Mouse (Mus musculus) ovary, postnatal 14 days (tissue): ENCODE measurements at regions not wholly inside any gene's neighbourhood (a gene's known extent, or its start where the extent isn't known, plus 50 kb on each side); places are given as distances from the start of the nearest gene placed in this dataset.
"Not testable (repeated sequence)": the region's sequence is repeated elsewhere in the genome, so short reads cannot be mapped to it uniquely, and the experiment has no call there.

Experiments
- DNase-seq: peaks from one replicate; pipeline ENCODE4 v3.0.0; 2022; ENCODE audit warnings: low spot score

- DNase-seq: no peak
Measured at GRCm38 (mm10) chr7:83394156-83394555, 190.6 kb upstream of the Tmc3 start.

GRCm38 (mm10) chr7:83399668-83400067, 185.1 kb upstream of the Tmc3 start:
- DNase-seq: no peak

GRCm38 (mm10) chr7:83401001-83401400, 183.7 kb upstream of the Tmc3 start:
- no peak for DNase-seq

GRCm38 (mm10) chr7:83412745-83413144, 172.0 kb upstream of the Tmc3 start:
- not testable (repeated sequence) for DNase-seq

- no peak for DNase-seq
Measured at GRCm38 (mm10) chr7:83429929-83430556, 154.7 kb upstream of the Tmc3 start.

- DNase-seq: peak; percentile 42
Measured at GRCm38 (mm10) chr7:83431094-83431493, 153.6 kb upstream of the Tmc3 start.

GRCm38 (mm10) chr7:83432843-83433242, 151.9 kb upstream of the Tmc3 start:
- DNase-seq: no peak

GRCm38 (mm10) chr7:83433959-83434715, 150.6 kb upstream of the Tmc3 start:
- no peak for DNase-seq

- DNase-seq: no peak
Measured at GRCm38 (mm10) chr7:83438538-83439393, 146.0 kb upstream of the Tmc3 start.

GRCm38 (mm10) chr7:83443596-83444278, 141.0 kb upstream of the Tmc3 start:
- no peak for DNase-seq

GRCm38 (mm10) chr7:83444279-83444615, 140.5 kb upstream of the Tmc3 start:
- no peak for DNase-seq

- DNase-seq: no peak
Measured at GRCm38 (mm10) chr7:83445181-83445926, 139.4 kb upstream of the Tmc3 start.

- no peak for DNase-seq
Measured at GRCm38 (mm10) chr7:83450346-83450745, 134.4 kb upstream of the Tmc3 start.

- DNase-seq: no peak
Measured at GRCm38 (mm10) chr7:83452309-83452708, 132.4 kb upstream of the Tmc3 start.

- DNase-seq: no peak
Measured at GRCm38 (mm10) chr7:83459520-83459919, 125.2 kb upstream of the Tmc3 start.

GRCm38 (mm10) chr7:83467006-83467405, 117.7 kb upstream of the Tmc3 start:
- DNase-seq: no peak

GRCm38 (mm10) chr7:83469856-83470255, 114.9 kb upstream of the Tmc3 start:
- DNase-seq: not testable (repeated sequence)

- no peak for DNase-seq
Measured at GRCm38 (mm10) chr7:83471111-83471510, 113.6 kb upstream of the Tmc3 start.

GRCm38 (mm10) chr7:83474471-83474870, 110.3 kb upstream of the Tmc3 start:
- no peak for DNase-seq

- DNase-seq: no peak
Measured at GRCm38 (mm10) chr7:83474986-83475385, 109.7 kb upstream of the Tmc3 start.

- DNase-seq: no peak
Measured at GRCm38 (mm10) chr7:83475438-83476160, 109.1 kb upstream of the Tmc3 start.
